Mouse (Mus musculus) gastrocnemius, postnatal 36 days (tissue): ENCODE measurements around the gene Zfp354a. TPM values are rescaled to one million over a fixed set of nuclear protein-coding genes. Genes with fewer than 3 reads are reported as not detected.

ENCODE experiments used
- total RNA-seq, 2 experiments: library from RNA; stranded (reverse); gene quantifications; 2 replicates each; pipeline ENCODE4 v1.2.3; 2021

Zfp354a gene
- total RNA-seq, 2 experiments from 2014 or later = 2.9 to 3.0 TPM

Other genes with a start within 250 kb of the Zfp354a start
- 1 to 10 TPM; 3.8 to 5.3 TPM for gene Zfp354c, start 231.5 kb upstream of the Zfp354a start, total RNA-seq
- 1 to 10 TPM; 1.4 TPM for gene Zfp879, start 217.7 kb upstream of the Zfp354a start, total RNA-seq
- not detected for gene Grm6, start 208.6 kb upstream of the Zfp354a start, total RNA-seq
- 1 to 10 TPM in 1 of 2 experiments, under 1 TPM in 1; 0.97 to 1.6 TPM for gene Zfp454, start 171.6 kb upstream of the Zfp354a start, total RNA-seq
- 1 to 10 TPM; 2.8 to 3.3 TPM for gene Zfp2, start 143.1 kb upstream of the Zfp354a start, total RNA-seq
- gene Zfp354b, start 127.6 kb upstream of the Zfp354a start, total RNA-seq = 1 to 10 TPM; 1.9 to 2.1 TPM
- gene 4933414I15Rik, start 115.5 kb upstream of the Zfp354a start, total RNA-seq = not detected
- gene Prop1, start 105.5 kb upstream of the Zfp354a start, total RNA-seq = not detected
- gene Olfr1378, start 92.7 kb upstream of the Zfp354a start, total RNA-seq = not detected
- gene Olfr1377, start 77.3 kb upstream of the Zfp354a start, total RNA-seq = not detected
- gene Olfr51, start 55.7 kb upstream of the Zfp354a start, total RNA-seq = not detected
- gene Olfr54, start 45.0 kb upstream of the Zfp354a start, total RNA-seq = not detected
- not detected for gene Olfr1375, start 11.1 kb upstream of the Zfp354a start, total RNA-seq
- gene Gm12569, start 161.2 kb downstream of the Zfp354a start, total RNA-seq = not detected
- gene Clk4, start 202.5 kb downstream of the Zfp354a start, total RNA-seq = 10 to 100 TPM; 46.2 to 51.7 TPM
- not detected for gene BC049762, start 203.8 kb downstream of the Zfp354a start, total RNA-seq
- gene Col23a1, start 230.7 kb downstream of the Zfp354a start, total RNA-seq = 1 to 10 TPM; 1.4 to 1.5 TPM